Mouse (Mus musculus): Measurements from ENCODE around the gene Rnf144b. TPM values are rescaled to one million over a fixed set of nuclear protein-coding genes. Genes with fewer than 3 reads are reported as not detected.

Rnf144b gene
- total RNA-seq, 2 experiments from 2014 or later = 7.3 to 8.1 TPM

GRCm38 (mm10) chr13:47223576-47224538 is 101.4 kb downstream of the Rnf144b start:
- peak; percentile 68 for DNase-seq

- no peak for DNase-seq
These were observed 102.3 kb downstream of the Rnf144b start for GRCm38 (mm10) chr13:47224648-47225323.

- no peak for DNase-seq
These were observed 102.9 kb downstream of the Rnf144b start for GRCm38 (mm10) chr13:47225324-47225697.

GRCm38 (mm10) chr13:47225802-47226201 is 103.3 kb downstream of the Rnf144b start:
- no peak for DNase-seq

GRCm38 (mm10) chr13:47226521-47226920 is 104.1 kb downstream of the Rnf144b start:
- DNase-seq = no peak

- DNase-seq = no peak
These were observed 105.7 kb downstream of the Rnf144b start for GRCm38 (mm10) chr13:47228201-47228600.

GRCm38 (mm10) chr13:47228626-47229190 is 106.3 kb downstream of the Rnf144b start:
- DNase-seq = no peak

- DNase-seq = no peak
These were observed 109.7 kb downstream of the Rnf144b start for GRCm38 (mm10) chr13:47232163-47232562.

- DNase-seq = no peak
These were observed 114.9 kb downstream of the Rnf144b start for GRCm38 (mm10) chr13:47237376-47237775.

- no peak for DNase-seq
These were observed 115.7 kb downstream of the Rnf144b start for GRCm38 (mm10) chr13:47238131-47238530.

- no peak for DNase-seq
These were observed 121.1 kb downstream of the Rnf144b start for GRCm38 (mm10) chr13:47243569-47243968.

GRCm38 (mm10) chr13:47244771-47245170 is 122.3 kb downstream of the Rnf144b start:
- DNase-seq = peak; percentile 82

GRCm38 (mm10) chr13:47246459-47246858 is 124.0 kb downstream of the Rnf144b start:
- no peak for DNase-seq

- DNase-seq = no peak
These were observed 124.8 kb downstream of the Rnf144b start for GRCm38 (mm10) chr13:47247156-47247800.

GRCm38 (mm10) chr13:47248289-47249010 is 126.0 kb downstream of the Rnf144b start:
- DNase-seq = no peak

GRCm38 (mm10) chr13:47250615-47251014 is 128.2 kb downstream of the Rnf144b start:
- no peak for DNase-seq

GRCm38 (mm10) chr13:47251114-47251764 is 128.8 kb downstream of the Rnf144b start:
- no peak for DNase-seq

GRCm38 (mm10) chr13:47253711-47254110 is 131.3 kb downstream of the Rnf144b start:
- no peak for DNase-seq

GRCm38 (mm10) chr13:47259297-47259696 is 136.8 kb downstream of the Rnf144b start:
- no peak for DNase-seq

GRCm38 (mm10) chr13:47261961-47262360 is 139.5 kb downstream of the Rnf144b start:
- DNase-seq = no peak

- DNase-seq = peak; percentile 73
These were observed 141.9 kb downstream of the Rnf144b start for GRCm38 (mm10) chr13:47264382-47264781.

Data from heart, postnatal 4 days (tissue).